Mouse (Mus musculus) olfactory bulb, adult 2 months (tissue): ENCODE measurements around the gene Grasp.

Experiments used
- CTCF ChIP-seq: fragments of 200-500 bp; IDR thresholded peaks from 2 replicates; pipeline ENCODE4 v1.5.1; 2012; ENCODE audit warnings: low read depth, mild to moderate bottlenecking, low read length, moderate library complexity; ENCODE audit not compliant: insufficient read depth
- POLR2A ChIP-seq: fragments of 200-500 bp; IDR thresholded peaks from 2 replicates; pipeline ENCODE4 v1.6.1; 2012; ENCODE audit warnings: mild to moderate bottlenecking, low read depth, low read length, moderate library complexity; ENCODE audit not compliant: insufficient read depth

DNA sequence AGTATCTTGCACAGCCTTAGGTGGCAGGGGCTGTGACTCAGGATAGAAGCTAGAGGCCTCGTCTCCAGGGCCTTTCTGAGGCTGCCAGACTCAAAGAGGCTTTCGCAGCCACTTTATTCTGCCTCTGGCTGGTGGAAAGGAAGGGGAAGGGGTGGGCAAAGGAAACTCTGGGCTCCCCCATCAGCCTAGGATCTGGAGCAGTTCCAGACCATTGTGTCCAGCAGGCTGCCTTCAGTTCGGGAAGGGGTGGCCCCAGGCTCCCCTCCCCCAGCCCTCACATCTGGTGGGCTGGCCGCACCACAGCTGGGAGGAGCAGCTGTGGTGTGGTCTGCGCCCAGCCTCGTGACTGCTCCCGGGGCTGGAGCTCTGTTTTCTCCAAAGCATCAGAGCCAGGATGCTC lies 4.0 kb downstream of the Grasp start:
- no peak for TF ChIP-seq POLR2A
- no peak for TF ChIP-seq CTCF
